Mouse (Mus musculus) brown adipose tissue, adult 24 weeks (tissue): ENCODE measurements around the gene Ndufa6. TPM values are rescaled to one million over a fixed set of nuclear protein-coding genes. Genes with fewer than 3 reads are reported as not detected.

Experiments used
- H3K27ac ChIP-seq: fragments of 200-500 bp; replicated peaks from 2 replicates; pipeline ENCODE4 v1.5.1; 2012; ENCODE audit warnings: low read depth, mild to moderate bottlenecking, low read length
- H3K4me1 ChIP-seq: fragments of 200-500 bp; 2 replicates; pipeline ENCODE4 v1.6.1; 2012; ENCODE audit warnings: low read length, mixed read lengths; ENCODE audit not compliant: control insufficient read depth, insufficient read depth, insufficient read length
- H3K4me3 ChIP-seq: fragments of 200-500 bp; 2 replicates; pipeline ENCODE4 v1.5.1; 2012; ENCODE audit warnings: low read depth, mild to moderate bottlenecking, low read length, moderate library complexity; ENCODE audit not compliant: insufficient read depth
- polyA plus RNA-seq: library from polyadenylated mRNA; stranded (reverse); fragments of >200 nt; gene quantifications from 2 replicates; pipeline ENCODE4 v1.2.4, GENCODE M21; 2012; ENCODE audit not compliant: missing spikeins, insufficient read depth, insufficient read length

Gene Ndufa6
- polyA plus RNA-seq, 1 experiment: 2,100 TPM

DNA sequence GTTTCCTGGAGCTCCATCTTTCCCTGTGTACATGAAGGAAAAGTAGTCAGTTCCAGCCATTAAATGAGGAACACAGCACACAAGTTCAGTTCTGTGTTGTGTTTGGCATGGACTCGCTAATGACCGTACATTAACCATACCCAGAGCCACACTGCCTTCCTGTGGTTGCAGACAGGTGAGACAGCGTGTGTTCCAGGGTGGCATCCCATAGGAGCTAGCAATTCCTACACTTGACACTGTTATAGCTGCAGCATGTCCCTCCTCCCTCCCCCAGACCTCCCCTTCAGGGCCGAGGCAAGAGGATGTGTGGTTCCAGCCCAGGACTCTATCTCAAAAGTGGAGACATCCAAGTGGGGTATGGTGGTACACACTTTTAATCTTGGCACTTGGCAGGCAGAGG is 3.8 kb downstream of the Ndufa6 start:
- H3K4me3 ChIP-seq: no peak overlapping the region
- H3K4me1 ChIP-seq: peaks cover 8% of the 10 kb centered on the region
- H3K27ac ChIP-seq: no peak overlapping the region

DNA sequence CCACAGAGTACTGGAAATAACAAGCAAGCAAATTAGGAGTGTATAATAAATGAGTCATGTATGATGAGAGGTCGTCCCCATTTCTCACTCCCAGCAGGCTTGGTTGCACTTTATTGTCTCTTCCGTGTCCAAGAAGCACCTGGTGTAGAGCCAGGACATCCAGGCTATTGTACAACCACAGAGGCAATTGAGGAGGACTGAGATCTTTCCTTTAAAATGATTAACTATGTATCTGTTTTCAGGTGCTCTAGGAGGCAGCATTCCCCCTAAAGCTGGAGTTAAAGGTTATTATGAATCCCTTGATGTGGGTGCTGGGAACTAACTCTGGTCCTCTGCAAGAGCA is 5.2 kb downstream of the Ndufa6 start:
- Histone ChIP-seq H3K27ac (peak overlapping the region; percentile 27; the same call in 1 of the 2 replicates), H3K4me1 (peaks cover 8% of the 10 kb centered on the region), H3K4me3 (no peak overlapping the region)

DNA sequence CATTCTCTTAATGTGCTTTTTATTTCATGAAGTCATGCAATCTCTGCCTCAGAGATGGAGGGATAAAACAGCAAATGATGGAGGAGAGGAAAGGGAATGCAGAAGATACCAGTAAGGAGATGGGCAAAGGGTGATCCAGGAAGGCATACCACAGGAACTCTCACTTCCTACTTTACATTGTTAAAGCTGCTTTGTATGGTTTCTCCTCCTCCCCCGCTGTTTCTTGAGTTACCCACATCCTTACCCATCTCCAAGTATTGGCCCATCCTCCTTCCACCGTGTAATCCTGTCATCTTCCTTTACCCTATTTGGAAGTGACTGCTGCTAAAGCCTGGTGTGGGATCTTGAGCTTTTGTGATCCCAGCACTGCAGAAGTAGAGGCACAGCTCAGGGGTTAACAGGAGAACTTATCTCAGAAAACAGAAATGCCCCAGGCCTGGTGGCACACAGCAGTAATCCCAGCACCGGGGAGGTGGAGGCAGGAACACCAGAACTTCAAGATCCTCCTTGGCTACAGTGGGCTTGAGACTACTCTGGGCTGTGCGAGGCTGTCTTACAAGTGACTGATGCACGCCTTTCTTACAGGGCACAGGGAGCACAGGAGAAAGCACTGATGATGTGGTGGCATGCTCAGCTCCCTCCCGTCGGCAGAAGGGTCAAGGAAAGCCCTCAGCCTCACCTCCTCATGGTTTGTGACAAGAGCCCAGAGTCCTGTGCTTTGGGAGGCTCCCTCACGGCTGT is 5.7 kb downstream of the Ndufa6 start:
- Histone ChIP-seq H3K27ac (peak overlapping the region; percentile 27; the same call in 1 of the 2 replicates), H3K4me3 (no peak overlapping the region)

DNA sequence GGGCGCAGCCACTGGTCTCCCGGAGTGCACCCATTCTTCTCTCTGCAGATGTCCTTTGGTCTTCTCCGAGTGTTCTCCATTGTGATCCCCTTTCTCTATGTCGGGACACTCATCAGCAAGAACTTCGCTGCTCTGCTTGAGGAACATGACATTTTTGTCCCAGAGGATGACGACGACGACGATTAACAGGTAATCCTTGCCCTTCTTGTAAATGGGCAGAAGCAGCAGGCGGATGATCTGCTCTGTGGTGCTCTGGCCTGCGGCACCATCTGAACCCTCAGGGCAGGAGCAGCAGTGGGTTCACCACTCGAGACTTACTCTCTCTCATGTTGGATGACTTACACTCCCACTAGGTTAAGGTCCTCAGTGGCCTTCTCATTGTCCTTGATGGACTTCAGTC is 6.3 kb downstream of the Ndufa6 start:
- Histone ChIP-seq H3K4me3 (no peak overlapping the region), H3K27ac (no peak overlapping the region), H3K4me1 (peaks cover 8% of the 10 kb centered on the region)

More for the DNA sequence above, 5.7 kb downstream of the Ndufa6 start:
- peaks cover 8% of the 10 kb centered on the region for H3K4me1 ChIP-seq

DNA sequence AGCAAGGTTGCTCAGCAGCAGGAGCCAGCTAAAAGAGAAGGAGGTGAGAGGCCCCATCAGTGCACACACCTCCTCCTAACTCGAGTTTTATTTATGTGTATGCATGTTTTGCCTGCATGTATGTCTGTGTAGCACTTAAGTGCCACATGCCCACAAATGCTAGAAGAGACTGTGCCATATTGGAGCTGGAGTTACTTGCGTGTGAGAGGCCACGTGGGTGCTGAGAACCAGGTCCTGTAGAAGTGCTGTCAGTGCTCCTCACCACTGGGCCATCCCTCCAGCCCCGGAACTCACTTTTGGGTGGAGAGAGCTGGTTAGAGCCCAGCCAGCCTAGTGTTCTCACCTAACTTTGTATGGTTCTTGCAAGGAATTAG is 6.8 kb downstream of the Ndufa6 start:
- Histone ChIP-seq H3K4me1 (peaks cover 8% of the 10 kb centered on the region), H3K27ac (peak overlapping the region; percentile 6; the same call in 1 of the 2 replicates), H3K4me3 (peak overlapping the region; percentile 70)

GRCm38 (mm10) chr15:82346580-82347302 is 7.4 kb downstream of the Ndufa6 start:
- Histone ChIP-seq H3K4me3 (peak overlapping the region; percentile 70), H3K4me1 (peaks cover 8% of the 10 kb centered on the region), H3K27ac (peak overlapping the region; percentile 63)

DNA sequence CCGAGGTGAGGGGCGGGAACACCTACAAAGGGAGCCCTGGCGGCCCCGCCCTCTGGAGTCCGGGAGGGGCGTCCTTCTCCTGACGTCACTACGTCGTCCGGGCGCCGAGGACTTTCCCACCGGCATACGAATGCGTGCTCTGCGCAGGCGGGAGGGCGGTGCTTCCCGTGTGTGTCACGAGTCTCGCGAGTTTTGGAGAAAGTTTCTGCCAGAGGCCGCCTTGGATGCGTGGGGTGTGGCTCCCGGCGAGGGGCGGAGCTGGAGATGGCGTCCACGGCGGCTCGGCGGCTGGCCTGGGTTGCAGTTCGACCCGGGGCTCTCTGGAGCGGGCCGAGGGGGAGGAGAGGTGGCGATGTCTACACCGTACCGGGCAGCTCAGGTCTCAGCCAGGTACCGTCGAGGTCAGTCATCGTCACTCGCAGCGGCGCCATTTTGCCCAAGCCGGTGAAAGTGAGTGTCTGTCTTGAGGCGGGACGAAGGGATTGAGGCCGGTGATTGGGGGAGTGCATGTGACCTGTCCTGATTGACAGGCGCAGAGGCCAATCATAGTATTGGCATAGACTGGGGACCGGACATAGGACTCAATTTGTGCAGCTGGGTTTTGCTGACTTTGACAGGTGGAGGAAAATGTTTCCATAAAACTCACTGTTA is 8.2 kb downstream of the Ndufa6 start:
- peaks cover 8% of the 10 kb centered on the region for H3K4me1 ChIP-seq
- peak overlapping the region; percentile 95 for H3K27ac ChIP-seq
- peak overlapping the region; percentile 83 for H3K4me3 ChIP-seq

GRCm38 (mm10) chr15:82344971-82345370 is 9.2 kb downstream of the Ndufa6 start:
- peaks cover 8% of the 10 kb centered on the region for H3K4me1 ChIP-seq
- no peak overlapping the region for H3K4me3 ChIP-seq
- no peak overlapping the region for H3K27ac ChIP-seq

- Histone ChIP-seq H3K4me3 (no peak overlapping the region), H3K4me1 (peaks cover 8% of the 10 kb centered on the region), H3K27ac (no peak overlapping the region)
Measured at GRCm38 (mm10) chr15:82343368-82344287, 10.5 kb downstream of the Ndufa6 start.

GRCm38 (mm10) chr15:82342543-82342935 is 11.6 kb downstream of the Ndufa6 start:
- peaks cover 10% of the 10 kb centered on the region for H3K4me1 ChIP-seq
- no peak overlapping the region for H3K4me3 ChIP-seq
- no peak overlapping the region for H3K27ac ChIP-seq

GRCm38 (mm10) chr15:82341675-82342542 is 12.2 kb downstream of the Ndufa6 start:
- peak overlapping the region; percentile 8; the same call in 1 of the 2 replicates for H3K27ac ChIP-seq
- H3K4me3 ChIP-seq: peak overlapping the region; percentile 36
- H3K4me1 ChIP-seq: peaks cover 5% of the 10 kb centered on the region

DNA sequence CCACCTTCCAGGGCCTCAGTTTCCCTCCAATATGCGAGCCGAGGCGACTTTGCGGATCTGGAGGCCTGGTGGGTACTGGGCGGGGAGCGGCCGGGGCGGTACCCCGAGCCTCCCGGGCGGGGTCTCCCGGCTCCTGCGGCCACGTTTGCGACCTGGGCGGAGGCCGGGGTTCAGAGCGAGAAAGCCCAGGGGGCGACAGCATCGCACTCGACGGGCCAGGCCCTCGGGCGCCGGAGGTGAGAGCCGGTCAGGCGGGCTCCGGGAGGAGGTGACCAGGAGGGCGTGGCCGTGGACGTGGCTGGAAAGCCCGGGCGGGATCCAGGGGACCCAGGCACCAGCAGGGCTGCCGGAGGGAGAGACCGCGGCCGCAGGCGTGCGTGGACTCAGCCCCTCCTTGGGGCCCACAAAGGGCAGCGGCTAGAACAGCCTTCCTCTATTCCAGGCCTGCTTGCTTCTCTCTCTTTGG is 13.1 kb downstream of the Ndufa6 start:
- H3K4me1 ChIP-seq: peaks cover 5% of the 10 kb centered on the region
- peak overlapping the region; percentile 49 for H3K4me3 ChIP-seq
- H3K27ac ChIP-seq: no peak overlapping the region

DNA sequence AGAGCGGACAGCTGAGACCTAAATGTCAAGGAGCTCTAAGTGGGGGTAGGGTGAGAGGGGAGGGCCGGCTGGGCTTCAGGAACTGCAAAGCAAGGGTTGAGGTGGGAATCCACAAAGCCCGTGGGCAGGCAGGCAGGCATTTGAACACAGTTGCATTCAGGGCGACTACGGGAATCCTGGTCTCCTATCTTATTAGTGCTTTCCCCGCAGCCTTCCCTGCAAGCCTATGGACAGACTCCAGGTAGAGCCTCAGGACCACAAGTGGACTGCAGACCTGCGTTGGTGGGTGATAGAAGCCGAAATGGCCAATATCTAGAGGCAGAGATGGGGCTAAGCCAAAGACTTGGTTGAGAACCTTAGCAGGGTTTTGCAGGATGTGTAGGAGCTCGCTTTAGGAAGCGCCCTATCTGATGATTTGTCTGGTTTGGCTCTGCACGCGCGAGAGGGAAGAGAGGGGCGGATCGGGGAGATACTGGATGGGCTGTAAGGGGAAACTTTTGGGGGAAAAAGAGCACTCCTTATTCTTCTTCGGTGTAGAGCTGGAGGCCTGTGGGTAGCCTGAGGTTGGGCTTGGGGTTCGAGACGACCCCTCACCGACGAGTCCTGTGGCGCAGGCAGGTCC is 13.6 kb downstream of the Ndufa6 start:
- Histone ChIP-seq H3K27ac (no peak overlapping the region), H3K4me1 (peaks cover 5% of the 10 kb centered on the region)

More for the DNA sequence above, 13.6 kb downstream of the Ndufa6 start:
- H3K4me3 ChIP-seq: peak overlapping the region; percentile 49
